Mouse (Mus musculus) adrenal gland, postnatal 10 days (tissue): ENCODE measurements around the gene Lpar4. TPM values are rescaled to one million over a fixed set of nuclear protein-coding genes. Genes with fewer than 3 reads are reported as not detected.

Experiments
- DNase-seq: peaks from one replicate; pipeline ENCODE4 v3.0.0; 2021; ENCODE audit warnings: mixed read lengths
- long read RNA-seq, 2 experiments: library from polyadenylated mRNA; stranded (forward); transcript quantifications; one replicate each; pipeline ENCODE4 v2.0.0; 2021
- total RNA-seq, 2 experiments: library from RNA; stranded (reverse); gene quantifications; 2 replicates each; pipeline ENCODE4 v1.2.3; 2021

Lpar4 gene
- 1 to 10 TPM; 6.2 to 6.8 TPM for total RNA-seq
- long read RNA-seq, experiment 1, full-length matches to known transcripts, result 4 of 7 reads
- long read RNA-seq, experiment 1, partial matches to known transcripts, result 0 of 7 reads
- long read RNA-seq, experiment 1, other reads (novel, unspliced or antisense), result 3 of 7 reads
- long read RNA-seq, experiment 2, full-length matches to known transcripts, result 3 of 5 reads
- long read RNA-seq, experiment 2, partial matches to known transcripts, result 2 of 5 reads
- long read RNA-seq, experiment 2, other reads (novel, unspliced or antisense), result 0 of 5 reads

DNA sequence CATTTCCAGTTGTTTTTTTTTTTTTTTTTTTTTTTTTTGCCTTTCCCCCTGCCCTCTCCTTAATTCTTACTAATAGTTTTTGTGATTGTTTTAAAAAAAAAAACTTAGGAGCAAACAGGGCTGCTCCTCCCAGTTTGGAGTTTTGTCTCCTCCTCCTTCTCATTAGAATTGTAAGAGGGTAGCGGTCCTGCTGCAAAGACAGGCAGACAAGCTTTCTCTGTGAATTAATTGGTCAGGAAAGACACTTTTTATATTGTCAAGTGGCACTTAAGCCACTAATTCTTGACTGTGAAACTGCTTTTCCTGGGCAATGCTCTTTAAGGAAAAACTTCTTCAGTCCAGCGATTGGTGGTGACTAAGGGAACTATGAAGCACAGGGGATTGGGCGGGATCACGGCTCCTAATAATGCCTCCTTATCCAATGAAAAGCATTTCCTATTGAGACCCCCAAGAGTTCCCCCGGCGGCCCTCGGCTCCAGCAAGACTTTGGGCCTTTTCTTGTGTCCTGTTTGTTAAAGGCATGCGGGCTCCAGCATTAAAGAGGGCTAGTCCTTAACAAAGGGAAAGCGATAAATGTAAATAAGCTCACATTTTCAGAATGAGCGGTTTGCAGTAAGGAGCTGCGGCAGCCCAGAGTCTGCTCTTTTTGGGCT, at the start of gene Lpar4:
Lpar4 (plus strand) TSS at position 451 of the 653 bp plus-strand sequence.
- DNase-seq, result peak; percentile 31

DNA sequence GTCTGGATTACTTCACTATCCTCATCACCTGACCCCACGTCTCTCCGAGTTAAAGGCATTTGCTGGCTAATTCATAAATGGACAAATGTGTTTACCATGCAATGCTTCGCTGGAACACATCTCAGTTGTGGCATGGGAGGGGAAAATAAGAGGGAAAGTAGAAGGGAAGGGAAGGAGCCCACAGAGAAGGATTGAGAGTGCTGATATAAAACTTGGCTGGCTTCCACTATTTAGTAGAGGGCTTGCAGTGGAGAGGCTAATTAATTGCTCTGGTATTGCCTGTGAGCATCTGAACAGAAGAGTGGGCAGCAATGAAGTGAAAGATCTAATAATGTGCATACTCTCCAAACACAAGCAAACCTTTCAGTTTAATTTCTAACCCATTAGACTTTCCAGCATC, 49.0 kb upstream of the Lpar4 start:
- no peak for DNase-seq

DNA sequence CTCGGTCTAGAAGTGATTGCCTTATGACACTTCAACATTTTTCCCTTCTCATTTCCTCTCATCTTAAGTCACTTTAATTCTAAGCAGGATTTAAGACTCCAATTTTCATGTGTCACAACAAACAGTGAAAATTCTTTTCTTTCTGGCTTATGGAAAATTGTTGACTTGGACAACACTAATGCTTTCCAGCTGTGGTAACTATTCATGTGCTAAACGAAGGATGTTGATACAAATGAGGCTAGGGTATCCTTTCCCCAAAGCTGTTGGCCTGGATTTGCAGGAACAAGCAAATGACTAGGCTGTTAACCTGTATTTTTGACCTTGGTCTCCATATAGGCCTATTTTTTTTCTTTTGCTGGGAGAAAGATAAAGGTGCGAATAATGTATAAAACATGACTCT, 48.5 kb upstream of the Lpar4 start:
- no peak for DNase-seq

DNA sequence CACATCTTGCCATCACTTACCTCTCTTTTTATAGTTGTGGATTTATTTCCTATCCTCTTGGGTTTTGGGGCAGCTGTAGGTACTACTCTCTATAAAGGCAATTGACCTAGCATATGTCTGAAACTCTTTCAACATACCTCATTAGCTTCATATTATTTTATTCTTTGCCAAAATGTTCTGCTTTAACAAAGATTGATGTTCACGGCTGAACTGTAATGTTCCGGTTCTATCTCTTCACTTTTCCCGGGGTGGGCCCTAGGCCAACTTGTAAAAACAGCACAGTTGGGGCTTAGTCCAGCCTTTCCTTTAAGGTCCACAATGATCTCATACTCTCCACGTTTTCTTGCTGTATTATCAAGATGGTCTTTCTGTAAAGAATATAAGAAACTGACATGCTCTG, 48.1 kb upstream of the Lpar4 start:
- no peak for DNase-seq

DNA sequence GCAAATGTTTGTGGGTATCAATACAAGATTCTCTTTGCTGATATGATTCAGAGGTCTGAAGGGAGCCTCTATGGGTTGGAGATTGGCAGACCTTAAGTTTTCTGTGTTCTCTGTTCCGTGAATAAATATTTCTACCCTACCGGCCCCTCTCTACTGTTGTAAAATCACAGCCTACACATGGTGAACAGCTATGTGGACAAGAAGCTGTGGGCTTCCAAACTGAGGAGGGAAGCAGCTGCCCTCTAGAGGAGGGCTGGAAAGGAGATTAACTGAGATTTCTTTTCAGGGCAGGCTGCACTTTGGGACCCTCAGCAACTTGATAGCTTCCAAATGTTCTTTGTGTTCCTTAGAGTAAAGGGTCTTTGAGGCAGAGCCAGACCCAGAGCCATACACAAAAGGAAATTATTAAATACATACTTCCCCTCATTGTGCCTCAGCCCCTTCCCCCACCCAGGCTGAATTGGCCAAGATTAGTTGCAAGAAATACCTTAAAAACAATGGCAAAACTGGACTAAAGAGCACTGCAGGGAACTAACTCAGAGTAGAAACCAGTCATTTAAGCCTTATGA, 22.6 kb upstream of the Lpar4 start:
- DNase-seq, result no peak

DNA sequence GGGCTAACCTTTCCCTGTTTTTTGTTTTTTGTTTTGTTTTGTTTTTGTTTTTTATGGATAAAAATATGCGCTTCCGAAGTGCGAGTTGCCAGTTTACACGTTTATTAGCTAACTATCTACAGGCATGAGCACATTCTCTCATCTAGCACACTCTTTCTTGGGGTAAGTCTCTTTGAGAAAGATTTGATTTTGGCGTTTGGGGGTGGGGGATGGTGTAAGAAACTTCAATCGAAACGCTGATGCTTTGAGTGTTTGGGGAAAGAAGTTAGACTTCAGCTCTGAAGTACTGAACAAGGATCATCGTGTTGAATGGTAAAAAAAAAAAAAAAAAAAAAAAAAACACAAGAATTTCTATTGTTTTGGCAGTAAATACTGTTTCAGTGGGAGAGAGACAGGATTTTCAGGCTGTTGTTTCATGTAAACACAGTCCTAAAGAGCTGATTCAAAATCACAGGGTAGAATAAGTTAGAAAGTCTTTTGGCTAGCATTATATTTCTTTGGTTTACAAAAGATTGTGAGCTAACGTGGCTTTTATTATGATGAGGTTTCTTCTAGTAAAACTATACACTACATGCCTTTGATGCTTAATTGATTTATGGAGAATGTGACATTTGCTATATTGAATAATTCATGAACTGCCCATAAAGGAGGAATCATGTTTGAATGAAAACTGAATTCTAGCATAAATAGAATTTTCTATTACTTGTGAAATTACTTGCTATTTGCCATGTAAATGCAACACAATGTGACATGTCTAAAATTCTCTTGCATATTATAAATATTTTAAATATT, 599 bp downstream of the Lpar4 start:
- DNase-seq, result no peak

DNA sequence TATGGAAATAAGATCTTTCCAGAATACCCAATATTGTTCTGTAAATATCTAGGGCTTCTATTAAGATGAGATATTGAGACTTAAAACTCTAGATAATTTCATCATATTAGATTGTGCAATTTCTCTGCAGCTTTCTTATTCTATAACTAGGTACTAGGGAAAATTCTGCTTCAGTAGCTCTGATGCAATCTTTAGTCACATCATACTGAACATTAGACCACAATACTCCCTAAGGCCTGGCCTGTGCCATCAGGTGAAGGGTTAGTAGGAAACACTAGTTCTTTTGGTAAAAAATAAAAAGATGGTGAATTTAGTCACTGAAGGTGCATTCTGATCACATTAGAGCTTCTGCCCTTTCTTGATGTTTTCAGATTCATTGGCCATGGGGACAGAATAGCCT, 4.1 kb downstream of the Lpar4 start:
- no peak for DNase-seq

DNA sequence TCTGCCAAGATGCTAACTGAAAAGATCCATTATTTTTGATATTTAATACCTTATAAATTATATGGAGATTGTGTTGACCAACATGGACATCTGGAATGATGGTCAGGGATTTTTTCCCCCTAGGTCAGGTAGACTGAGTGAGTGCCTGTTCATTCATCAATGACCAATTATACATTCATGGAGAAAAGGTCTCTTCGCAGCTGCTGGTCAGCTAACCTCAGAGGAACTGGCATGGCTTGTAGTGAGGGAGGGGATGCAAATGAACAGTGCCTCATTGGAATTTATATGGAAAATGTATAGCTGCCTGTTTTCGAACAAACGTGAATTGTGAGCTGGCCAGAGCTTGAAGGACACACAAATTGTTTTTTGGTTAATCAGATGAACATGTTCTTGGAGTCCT, 18.9 kb downstream of the Lpar4 start:
- no peak for DNase-seq

DNA sequence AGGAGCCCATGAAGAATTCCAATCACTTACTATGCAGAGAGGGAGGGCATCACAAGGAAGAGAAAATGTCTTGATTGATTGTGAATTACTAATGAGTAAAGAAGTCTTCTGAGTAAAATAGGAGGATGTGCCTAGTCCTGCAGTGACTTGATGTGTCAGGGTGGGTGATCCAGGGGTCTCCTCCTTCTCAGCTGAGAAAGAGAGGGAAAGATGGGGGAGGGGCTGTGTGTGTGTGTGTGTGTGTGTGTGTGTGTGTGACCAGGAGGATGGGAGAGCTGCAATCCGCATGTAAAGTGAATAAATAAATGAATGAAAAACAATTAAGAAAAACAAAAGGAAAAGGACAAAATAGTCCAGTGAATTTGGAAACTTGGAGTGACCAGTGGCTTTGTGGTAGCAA, 30.1 kb downstream of the Lpar4 start:
- DNase-seq, result no peak

DNA sequence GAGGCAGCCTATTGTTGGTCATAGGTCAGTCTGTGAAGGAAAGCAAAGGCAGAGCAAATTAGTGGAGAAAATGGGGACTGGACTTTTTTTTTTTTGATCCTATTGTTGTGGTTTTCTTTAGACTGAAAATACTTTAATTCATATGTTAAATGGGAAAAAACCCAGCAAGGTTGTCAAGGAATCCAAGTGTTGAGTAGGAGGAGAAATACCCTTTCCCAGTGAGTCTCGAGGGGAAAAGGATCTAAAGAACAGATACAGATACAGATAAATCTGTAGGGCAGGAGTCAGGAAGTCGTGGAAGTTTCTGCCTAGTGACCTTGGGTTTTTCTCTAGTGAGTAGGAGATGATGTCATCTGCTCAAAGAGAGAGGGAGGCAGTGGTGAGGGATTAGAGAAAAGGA, 30.6 kb downstream of the Lpar4 start:
- no peak for DNase-seq

DNA sequence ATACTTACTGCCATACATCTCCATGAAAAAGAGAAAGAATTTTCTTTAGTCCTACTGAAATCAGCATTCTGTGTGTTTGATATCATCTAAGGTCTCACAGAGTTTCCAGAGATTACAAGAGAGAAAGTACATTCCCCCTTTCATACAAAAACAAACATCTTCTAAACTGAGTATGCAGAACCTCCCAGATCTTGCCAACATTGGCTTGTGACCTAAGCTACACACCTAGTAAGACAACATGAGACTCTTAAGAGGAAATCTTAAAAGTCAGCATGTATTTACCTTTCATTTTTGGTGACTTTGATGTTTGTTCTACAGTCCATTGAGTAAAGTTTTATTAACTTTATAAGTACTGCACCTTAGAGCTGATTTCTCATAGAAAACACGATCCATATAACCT, 33.4 kb downstream of the Lpar4 start:
- no peak for DNase-seq

DNA sequence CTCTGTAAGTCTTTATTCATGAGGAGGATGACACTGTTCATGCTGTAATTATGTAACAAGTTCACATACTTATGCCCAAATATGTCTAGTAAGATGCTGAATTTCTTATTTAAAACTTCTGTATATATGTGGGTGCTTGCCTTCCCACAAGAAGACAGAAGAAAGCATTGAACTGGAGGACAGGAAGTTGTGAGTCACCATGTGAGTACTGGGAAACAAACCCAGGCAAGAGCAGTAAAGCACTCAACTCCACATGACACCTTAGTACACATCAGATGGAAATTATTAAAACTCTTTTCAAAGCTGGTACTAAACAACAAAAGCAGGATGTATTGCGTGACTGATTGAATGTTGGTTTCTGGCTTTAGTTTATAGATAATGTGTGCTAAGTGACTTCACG, 41.8 kb downstream of the Lpar4 start:
- DNase-seq, result no peak

DNA sequence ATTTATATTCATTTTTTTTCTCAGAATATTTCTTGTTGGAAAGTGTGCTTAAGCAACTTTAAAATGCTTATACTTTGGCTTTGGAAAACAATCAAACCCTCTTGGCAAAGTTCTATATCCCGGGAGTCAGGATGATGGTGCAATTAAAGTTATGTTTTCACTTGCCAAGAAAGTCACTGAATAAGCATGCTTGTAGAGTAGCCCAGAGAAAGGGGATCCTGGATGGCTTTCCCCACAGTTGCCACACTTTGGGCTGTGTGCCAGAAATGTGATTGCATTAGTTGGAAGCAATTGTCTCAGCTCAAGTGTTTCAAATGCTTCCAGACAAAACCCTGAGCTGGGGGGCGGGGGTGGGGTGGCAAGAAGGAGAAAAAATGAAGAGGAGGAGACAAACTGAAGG, 43.9 kb downstream of the Lpar4 start:
- peak; percentile 61 for DNase-seq

Other genes starting within 250 kb of the Lpar4 start
- gene Rtl3, start 80.0 kb upstream of the Lpar4 start, total RNA-seq, result 1 to 10 TPM; 2.2 to 2.5 TPM
- 1 to 10 TPM in 1 of 2 experiments, under 1 TPM in 1; 0.91 to 1.0 TPM for gene P2ry10, start 167.9 kb downstream of the Lpar4 start, total RNA-seq
- 1 to 10 TPM; 2.4 to 3.4 TPM for gene P2ry10b, start 228.3 kb downstream of the Lpar4 start, total RNA-seq